Mouse (Mus musculus) bone marrow, adult 2 months (tissue): ENCODE results near the gene Slc23a2. TPM values are rescaled to one million over a fixed set of nuclear protein-coding genes. Genes with fewer than 3 reads are reported as not detected.

Experiments used
- H3K27ac ChIP-seq: fragments of 200-500 bp; 2 replicates; pipeline ENCODE4 v1.5.1; 2012; ENCODE audit warnings: low read depth, mild to moderate bottlenecking, control low read depth, inconsistent platforms, low read length; ENCODE audit not compliant: control insufficient read depth, poor library complexity, insufficient read depth
- H3K4me1 ChIP-seq: fragments of 200-500 bp; 2 replicates; pipeline ENCODE4 v1.6.1; 2011; ENCODE audit warnings: low read length; ENCODE audit not compliant: control insufficient read depth, insufficient read depth
- H3K4me3 ChIP-seq: fragments of 200-500 bp; replicated peaks from 2 replicates; pipeline ENCODE3; 2011; ENCODE audit warnings: mild to moderate bottlenecking, low read depth, low read length, control low read depth; ENCODE audit not compliant: control insufficient read depth
- CTCF ChIP-seq: fragments of 200-500 bp; IDR thresholded peaks from 2 replicates; pipeline ENCODE4 v1.5.1; 2011; ENCODE audit warnings: low read length, control low read depth; ENCODE audit not compliant: control insufficient read depth, insufficient read depth
- POLR2A ChIP-seq: fragments of 200-500 bp; IDR thresholded peaks from 2 replicates; pipeline ENCODE4 v1.6.1; 2011; ENCODE audit warnings: low read depth, mild to moderate bottlenecking, control low read depth, low read length, borderline replicate concordance; ENCODE audit not compliant: control insufficient read depth
- WGBS: fragments of 180-500 bp; shearing (Covaris S2); methylation state at CpG from one replicate; pipeline ENCODE4 v1.1.7; 2018; 5-methylcytosine and 5-hydroxymethylcytosine counted together
- polyA plus RNA-seq: library from polyadenylated mRNA; stranded (reverse); fragments of >200 nt; gene quantifications from 2 replicates; pipeline ENCODE4 v1.2.4, GENCODE M21; 2011; ENCODE audit warnings: low replicate concordance; ENCODE audit not compliant: missing spikeins, insufficient read depth, insufficient read length

Slc23a2 gene
- polyA plus RNA-seq, 1 experiment = 12.2 TPM

DNA sequence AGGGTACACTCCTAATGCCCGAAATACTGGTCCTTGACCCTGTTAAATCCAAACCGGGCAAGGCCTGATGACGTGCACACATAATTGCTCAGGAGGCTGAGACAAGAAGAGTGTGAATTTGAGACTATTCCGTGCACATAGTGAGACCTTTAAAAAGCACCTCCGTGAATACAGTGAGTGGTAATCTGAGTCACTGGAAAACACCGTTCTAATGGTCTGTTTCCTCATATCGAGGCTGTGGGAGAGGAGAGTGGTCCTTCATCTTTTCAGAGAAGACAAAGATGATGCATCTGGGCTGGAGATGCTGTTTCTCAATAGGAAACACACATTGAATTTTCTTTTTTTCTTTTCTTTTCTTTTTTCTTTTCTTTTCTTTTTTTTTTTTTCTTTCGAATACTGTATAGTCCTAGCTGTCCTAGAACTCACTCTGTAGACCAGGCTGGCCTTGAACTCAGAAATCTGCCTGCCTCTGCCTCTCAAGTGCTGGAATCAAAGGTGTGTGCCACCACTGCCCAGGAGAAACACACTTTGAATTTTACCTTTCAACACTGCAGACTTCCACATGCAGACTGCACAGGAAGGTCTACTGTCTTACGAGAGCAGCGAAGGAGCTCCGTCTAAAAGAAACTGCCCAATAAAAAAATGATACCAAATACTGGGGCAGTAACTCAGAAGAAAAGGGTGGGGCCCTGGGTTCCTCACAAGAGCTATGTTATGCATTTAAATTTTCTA lies 113.4 kb downstream of the Slc23a2 start:
- no peak overlapping the region for H3K4me3 ChIP-seq
- no peak overlapping the region for H3K27ac ChIP-seq
- TF ChIP-seq POLR2A (no peak), CTCF (no peak)
- 77% methylated on average over 11 of the region's 11 CpGs for WGBS
- H3K4me1 ChIP-seq = peaks cover 1% of the 10 kb centered on the region; the same call in 1 of the 2 replicates

GRCm38 (mm10) chr2:132030418-132031363 lies 114.2 kb downstream of the Slc23a2 start:
- Histone ChIP-seq H3K4me3 (peak overlapping the region; percentile 84), H3K27ac (peak overlapping the region; percentile 77; the same call in 1 of the 2 replicates), H3K4me1 (peaks cover 1% of the 10 kb centered on the region; the same call in 1 of the 2 replicates)
- 44% methylated on average over 23 of the region's 23 CpGs for WGBS
- TF ChIP-seq POLR2A (no peak), CTCF (no peak)

DNA sequence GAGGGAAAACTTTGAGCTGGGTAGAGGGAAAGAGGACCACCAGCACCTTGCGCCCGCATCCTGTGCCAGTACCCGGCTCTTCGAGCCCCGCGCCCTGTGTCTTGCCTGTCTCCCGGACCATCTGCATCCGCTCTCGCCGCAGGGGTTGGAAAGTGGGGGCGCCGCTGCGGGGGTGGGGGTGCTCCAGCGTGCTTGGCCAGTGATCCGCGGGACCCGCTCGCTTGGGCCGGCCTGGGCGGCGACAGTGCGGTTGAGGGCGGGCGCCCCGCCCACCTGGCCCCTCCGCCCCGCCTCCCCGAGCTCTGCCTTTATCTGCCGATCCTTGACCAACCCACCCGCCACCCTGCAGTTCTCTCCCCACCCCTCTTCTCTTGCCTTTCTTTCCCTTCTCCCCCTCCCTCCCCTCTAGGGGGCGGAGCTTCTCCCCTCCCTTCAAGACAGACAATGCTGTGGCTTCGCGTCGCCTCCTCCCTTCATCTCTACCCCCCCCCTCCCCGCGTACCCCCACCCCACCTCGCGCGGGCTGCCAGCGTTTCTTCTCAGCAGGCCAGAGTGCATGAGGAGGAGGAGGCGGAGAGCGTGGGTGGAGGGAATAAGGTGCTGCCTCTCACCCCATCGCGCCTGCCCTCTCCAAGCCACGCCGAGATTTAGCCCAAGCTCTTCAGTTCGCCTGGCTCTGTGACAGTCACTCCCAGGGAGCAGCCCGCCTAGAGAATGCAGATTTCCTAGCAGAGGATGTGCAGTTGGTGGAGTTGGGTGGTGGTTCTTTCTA lies 115.1 kb downstream of the Slc23a2 start, which contains the start of gene Rassf2:
Rassf2 (minus strand) TSS at position 613 of the 772 bp plus-strand sequence.
- Histone ChIP-seq H3K4me3 (peak within 1 kb of the TSS; percentile 84), H3K4me1 (peaks cover 1% of the 10 kb centered on the region; the same call in 1 of the 2 replicates), H3K27ac (peak within 1 kb of the TSS; percentile 94)
- no peak; the same call in 1 of the 2 replicates for TF ChIP-seq CTCF
- TF ChIP-seq POLR2A = peak; percentile 59; the same call in 1 of the 2 replicates
- WGBS = under 1% methylated on average over 48 of the region's 48 CpGs

DNA sequence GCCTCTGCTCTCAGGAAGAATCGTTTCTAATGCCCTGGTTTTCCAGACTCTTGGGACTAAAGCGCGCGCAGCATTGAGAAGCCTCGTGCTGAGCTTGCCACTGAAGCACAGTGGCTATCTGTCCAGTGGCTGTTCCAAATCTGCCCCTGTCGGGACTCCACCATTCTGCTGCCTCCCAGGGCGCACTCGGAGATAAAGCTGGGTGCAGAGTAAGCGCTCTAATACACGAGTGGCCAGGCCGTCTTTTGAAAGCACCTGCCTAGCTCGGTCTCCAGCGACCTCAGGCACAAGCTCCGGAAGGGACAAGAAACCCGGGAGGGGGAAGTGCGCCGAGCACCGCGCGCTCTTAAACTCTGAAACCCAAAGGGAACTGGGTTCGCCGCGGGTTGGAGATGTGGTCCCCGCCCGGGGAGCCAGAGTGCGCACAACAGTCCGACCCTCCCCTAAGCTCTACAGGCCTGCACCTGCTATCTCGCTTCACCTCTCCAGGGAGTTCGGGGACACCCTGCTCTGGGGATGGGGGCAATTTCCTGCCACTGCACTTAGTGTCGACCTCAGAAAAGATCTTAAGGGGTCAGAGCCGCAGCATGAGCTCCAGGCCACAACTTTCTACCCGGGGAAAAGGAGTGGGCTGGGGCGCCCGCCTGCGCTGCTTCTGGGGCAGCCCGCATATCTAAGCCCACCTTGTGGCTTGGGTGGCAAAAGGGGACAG lies 115.9 kb downstream of the Slc23a2 start:
- Histone ChIP-seq H3K4me1 (no peaks in the 10 kb centered on the region; the same call in 1 of the 2 replicates), H3K4me3 (peak overlapping the region; percentile 84), H3K27ac (peak overlapping the region; percentile 94)
- TF ChIP-seq CTCF (no peak), POLR2A (0 out of 2 replicates have a peak, but pooled peaks have one; percentile 11)
- WGBS = 0% methylated on average over 36 of the region's 36 CpGs

- Histone ChIP-seq H3K27ac (no peak overlapping the region; the same call in 1 of the 2 replicates), H3K4me3 (peak overlapping the region; percentile 59), H3K4me1 (no peaks in the 10 kb centered on the region; the same call in 1 of the 2 replicates)
- no peak for TF ChIP-seq POLR2A
- no peak for TF ChIP-seq CTCF
- WGBS = 17% methylated on average over 5 of the region's 5 CpGs
These were observed 116.8 kb downstream of the Slc23a2 start for GRCm38 (mm10) chr2:132028107-132028506.

DNA sequence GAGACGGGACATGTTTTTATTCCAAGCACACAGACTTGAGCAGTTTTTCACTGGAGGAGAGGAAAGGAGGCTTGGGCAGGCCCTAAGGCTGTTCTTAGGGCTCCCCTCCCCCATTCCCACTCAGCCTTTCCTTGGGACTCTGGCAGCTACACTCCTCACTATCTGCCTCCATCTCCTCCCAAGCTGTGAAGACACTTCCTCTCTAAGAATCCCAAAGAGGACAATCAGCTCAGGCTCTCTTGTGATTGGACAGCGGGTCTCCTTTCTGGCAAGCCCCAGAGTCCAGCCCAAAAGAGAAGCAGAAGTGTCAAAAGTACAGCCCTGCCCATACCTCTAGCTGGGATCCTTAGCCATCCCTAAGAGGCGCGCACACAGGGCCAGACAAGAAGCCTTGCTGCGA lies 117.5 kb downstream of the Slc23a2 start:
- peak overlapping the region; percentile 35 for H3K4me3 ChIP-seq
- H3K4me1 ChIP-seq = no peaks in the 10 kb centered on the region; the same call in 1 of the 2 replicates
- H3K27ac ChIP-seq = peak overlapping the region; percentile 40
- TF ChIP-seq CTCF (no peak), POLR2A (no peak)
- WGBS = 28% methylated on average over 5 of the region's 5 CpGs

DNA sequence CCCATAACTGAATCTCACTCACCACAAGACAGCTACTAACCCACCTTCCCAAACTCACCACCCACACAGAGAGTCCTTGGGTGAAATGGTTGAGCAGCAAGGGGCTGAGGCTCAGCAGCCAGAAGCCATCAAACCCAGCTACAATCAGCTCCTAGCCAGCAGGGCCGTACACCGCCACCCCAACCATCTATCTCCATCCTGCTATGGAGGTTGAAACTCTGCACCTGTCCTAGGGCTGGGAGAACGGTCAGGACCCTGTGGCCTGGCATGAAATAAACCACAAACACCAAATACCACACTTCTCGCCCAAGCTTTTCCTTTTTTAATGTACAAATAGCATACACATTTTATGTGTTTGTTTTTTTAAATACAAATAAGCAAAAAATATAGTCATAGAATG lies 120.9 kb downstream of the Slc23a2 start:
- WGBS = 21% methylated on average over 4 of the region's 4 CpGs
- Histone ChIP-seq H3K4me1 (peaks cover 6% of the 10 kb centered on the region), H3K4me3 (no peak overlapping the region), H3K27ac (no peak overlapping the region)
- TF ChIP-seq CTCF = no peak
- TF ChIP-seq POLR2A = no peak
